Mouse (Mus musculus) ZHBTc4 (cell line): ENCODE results near the gene Snurf.

Experiments used
- DNase-seq: peaks from one replicate; pipeline ENCODE4 v3.0.0-alpha.2; 2011; ENCODE audit warnings: low read depth, low spot score

Snurf gene

GRCm38 (mm10) chr7:60004606-60005330 is at the start of gene Snurf, which contains the start of gene Gm38393:
Snurf (minus strand) TSS chr7:60005049.
Gm38393 (minus strand) TSS chr7:60005064.
- DNase-seq = peak; percentile 78

DNA sequence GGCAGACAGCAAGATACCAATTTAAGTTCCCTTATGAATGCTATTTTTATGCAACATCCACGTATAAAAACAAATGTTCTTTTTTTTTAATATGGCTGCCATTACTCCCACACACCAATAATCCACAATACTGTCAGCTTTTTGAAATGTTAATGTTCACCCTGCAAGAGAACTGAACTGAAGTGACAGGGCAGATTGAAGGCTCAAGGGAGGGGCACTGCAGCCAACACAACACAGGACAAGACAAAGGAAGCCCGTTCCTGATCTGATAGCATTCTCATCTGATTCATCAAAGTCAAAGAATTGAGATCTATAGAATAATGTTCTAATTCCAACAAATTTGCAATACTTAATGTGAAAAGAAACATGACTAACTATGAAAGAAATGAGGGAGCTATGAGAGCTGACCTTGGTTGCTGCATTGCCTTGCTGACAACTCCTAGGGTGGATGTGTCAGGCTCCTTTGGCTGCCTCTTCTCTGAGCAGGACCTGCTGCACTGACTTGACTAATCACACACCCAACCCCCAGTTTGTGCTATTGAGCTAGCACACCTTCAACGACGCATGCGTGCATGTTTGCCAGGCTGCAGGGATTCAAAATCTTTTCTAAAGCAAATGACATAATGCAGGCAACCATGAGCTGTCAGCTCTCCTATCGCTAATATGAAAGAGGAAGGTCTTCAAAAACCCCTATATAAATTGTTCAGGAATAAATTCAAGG is 42.8 kb upstream of the Snurf start:
- DNase-seq = no peak

GRCm38 (mm10) chr7:60013186-60013585 is 8.3 kb upstream of the Snurf start:
- no peak for DNase-seq

GRCm38 (mm10) chr7:60007727-60008360 is 3.0 kb upstream of the Snurf start:
- peak; percentile 26 for DNase-seq

DNA sequence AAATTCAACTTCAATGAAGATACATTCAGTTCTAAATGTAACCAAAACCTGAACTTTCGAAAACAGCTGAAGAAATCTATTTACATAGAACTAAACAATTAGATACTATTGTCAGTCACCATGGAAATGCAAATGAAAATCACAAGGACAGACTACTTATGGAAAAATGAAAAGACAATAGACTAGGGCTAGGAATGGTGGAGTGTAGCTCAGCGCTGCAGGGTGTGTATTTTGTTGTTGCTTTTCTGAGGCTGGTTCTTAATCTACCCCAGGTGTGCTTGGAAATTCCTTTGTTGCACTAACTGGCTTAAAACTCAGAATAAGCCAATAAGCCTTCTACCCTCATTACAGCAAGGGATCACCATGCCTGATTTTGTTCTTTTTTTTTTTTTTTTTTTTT is 1.4 kb upstream of the Snurf start:
- DNase-seq = peak; percentile 56

GRCm38 (mm10) chr7:60003921-60004605 is 786 bp downstream of the Snurf start:
- DNase-seq = peak; percentile 84

DNA sequence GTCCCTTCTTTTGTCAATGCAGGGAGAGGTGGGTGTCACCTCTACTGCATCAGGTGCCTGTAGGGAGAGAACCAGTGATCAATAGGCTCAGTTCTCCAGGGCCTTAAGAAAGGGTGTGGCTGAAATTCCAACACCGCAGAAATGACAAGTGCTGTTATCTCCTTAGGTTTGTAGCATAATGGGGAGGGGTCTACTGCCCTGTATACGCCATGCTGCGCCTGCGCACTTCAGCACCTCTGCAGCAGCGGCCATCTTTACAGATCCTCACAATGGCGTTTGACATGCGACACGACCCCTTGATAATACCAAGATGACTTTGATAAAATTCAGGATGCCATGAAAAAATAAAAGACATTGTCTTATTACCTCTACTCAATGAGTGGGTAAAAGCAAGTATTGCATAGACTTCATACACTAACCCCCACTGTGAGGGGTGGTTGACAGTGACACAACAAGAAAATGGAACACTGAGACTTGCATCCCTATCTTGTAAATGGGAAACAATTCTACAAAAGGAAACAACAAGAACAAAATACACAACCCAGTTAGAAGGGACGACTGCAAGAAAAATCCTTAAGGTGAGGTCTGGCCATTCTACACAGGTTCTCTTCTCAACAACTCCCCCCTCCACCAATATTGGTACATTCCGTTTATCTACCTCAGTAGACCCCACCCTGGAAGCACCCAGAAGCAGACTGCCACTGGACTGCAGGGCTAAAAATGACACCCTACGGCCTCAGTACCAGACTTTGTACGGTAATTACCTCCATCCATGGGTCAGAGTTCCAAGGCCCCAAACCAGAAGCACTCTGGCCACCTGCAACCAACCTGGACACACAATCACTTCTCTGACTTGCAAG is 1.6 kb downstream of the Snurf start:
- peak; percentile 91 for DNase-seq

- no peak for DNase-seq
These were observed 26.2 kb downstream of the Snurf start for GRCm38 (mm10) chr7:59978646-59979045.
